Mouse (Mus musculus) heart, embryonic 10.5 days (tissue): ENCODE results near the gene Gm597. TPM values are rescaled to one million over a fixed set of nuclear protein-coding genes. Genes with fewer than 3 reads are reported as not detected.

Source experiments
- DNase-seq: peaks from one replicate; pipeline ENCODE4 v3.0.0-alpha.2; 2017; ENCODE audit warnings: low spot score
- H3K27ac ChIP-seq: fragments of 300-500 bp; sonication (generic); 2 replicates; pipeline ENCODE4 v1.5.1; 2016; ENCODE audit warnings: mild to moderate bottlenecking
- H3K27me3 ChIP-seq: fragments of 300-500 bp; sonication (generic); 2 replicates; pipeline ENCODE4 v1.6.1; 2016; ENCODE audit warnings: mild to moderate bottlenecking; ENCODE audit not compliant: poor library complexity, insufficient read depth, severe bottlenecking
- H3K36me3 ChIP-seq: fragments of 300-500 bp; sonication (generic); 2 replicates; pipeline ENCODE4 v1.6.1; 2016; ENCODE audit warnings: mild to moderate bottlenecking, moderate library complexity
- H3K4me1 ChIP-seq: fragments of 300-500 bp; sonication (generic); 2 replicates; pipeline ENCODE4 v1.6.1; 2016; ENCODE audit warnings: mild to moderate bottlenecking
- H3K4me3 ChIP-seq: fragments of 300-500 bp; sonication (generic); 2 replicates; pipeline ENCODE4 v1.5.1; 2016; ENCODE audit warnings: mild to moderate bottlenecking, moderate library complexity
- H3K9me3 ChIP-seq: fragments of 300-500 bp; sonication (generic); 2 replicates; pipeline ENCODE4 v1.6.1; 2016; ENCODE audit warnings: mild to moderate bottlenecking, moderate library complexity
- WGBS: fragments of 180-500 bp; shearing (Covaris S2); methylation state at CpG from one replicate; pipeline ENCODE4 v1.1.7; 2016; 5-methylcytosine and 5-hydroxymethylcytosine counted together
- polyA plus RNA-seq: library from polyadenylated mRNA; unstranded; fragments of >200 nt; fragmentation: Nextera tagmentation; extraction: Ambion mirVana; gene quantifications from 2 replicates; pipeline ENCODE4 v1.2.1, GENCODE M21; 2016

The Gm597 gene
- not detected in 2 replicates for polyA plus RNA-seq

- H3K27me3 ChIP-seq = no peaks in the 10 kb centered on the region
- H3K4me3 ChIP-seq = no peak within 1 kb of the TSS
- no peaks in the 10 kb centered on the region for H3K36me3 ChIP-seq
- no peaks in the 10 kb centered on the region for H3K4me1 ChIP-seq
- DNase-seq = no peak
- no peak within 1 kb of the TSS for H3K27ac ChIP-seq
- no peaks in the 10 kb centered on the region for H3K9me3 ChIP-seq
These were observed at the start of gene Gm597 for GRCm38 (mm10) chr1:28780152-28780551. Gm597 (minus strand) TSS chr1:28780252.

DNA sequence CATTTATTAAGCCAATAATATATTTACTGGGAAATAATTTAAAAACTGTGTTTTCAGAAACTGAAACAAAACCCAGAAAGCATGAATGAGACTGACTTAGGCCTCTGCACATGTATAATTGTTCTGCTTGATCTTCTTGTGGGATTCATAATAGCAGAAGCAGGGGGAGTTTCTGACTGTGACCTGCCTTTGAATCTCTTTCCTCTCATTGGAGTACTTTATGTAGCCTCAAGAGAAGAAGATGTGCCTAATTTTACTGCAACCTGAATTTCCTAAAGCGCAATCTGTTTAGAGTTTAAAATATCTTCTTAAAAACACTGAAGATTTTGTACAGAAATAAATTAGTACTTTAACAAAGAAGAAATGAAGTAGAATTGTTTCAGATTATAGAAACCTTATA is 27.6 kb upstream of the Gm597 start:
- Histone ChIP-seq H3K27ac (no peak overlapping the region), H3K27me3 (no peaks in the 10 kb centered on the region), H3K9me3 (no peaks in the 10 kb centered on the region), H3K36me3 (no peaks in the 10 kb centered on the region), H3K4me3 (no peak overlapping the region), H3K4me1 (no peaks in the 10 kb centered on the region)
- no peak for DNase-seq
- 84% methylated on average over 1 of the region's 1 CpGs for WGBS

DNA sequence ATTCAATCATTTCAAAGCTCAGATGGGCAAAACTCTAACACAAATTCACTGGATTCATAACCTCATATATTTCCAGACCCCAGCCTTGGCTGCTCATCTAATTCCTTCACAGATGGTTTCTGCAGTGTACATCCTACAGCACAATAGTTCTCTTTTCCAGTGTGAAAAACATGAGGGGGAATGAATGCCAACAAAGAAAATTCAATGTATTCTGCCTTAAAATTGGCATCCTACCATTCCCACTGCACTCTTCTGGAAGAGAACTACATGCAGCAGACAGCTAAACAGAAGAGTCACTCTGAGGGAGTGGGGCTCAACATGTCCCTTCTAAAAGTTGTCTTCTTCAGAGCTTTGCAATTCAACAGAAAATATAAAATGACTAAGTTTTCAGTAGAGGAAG is 26.6 kb upstream of the Gm597 start:
- no peaks in the 10 kb centered on the region for H3K4me1 ChIP-seq
- no peaks in the 10 kb centered on the region for H3K27me3 ChIP-seq
- no peaks in the 10 kb centered on the region for H3K36me3 ChIP-seq
- no peak overlapping the region for H3K27ac ChIP-seq
- H3K9me3 ChIP-seq = no peaks in the 10 kb centered on the region
- H3K4me3 ChIP-seq = no peak overlapping the region
- no peak for DNase-seq

DNA sequence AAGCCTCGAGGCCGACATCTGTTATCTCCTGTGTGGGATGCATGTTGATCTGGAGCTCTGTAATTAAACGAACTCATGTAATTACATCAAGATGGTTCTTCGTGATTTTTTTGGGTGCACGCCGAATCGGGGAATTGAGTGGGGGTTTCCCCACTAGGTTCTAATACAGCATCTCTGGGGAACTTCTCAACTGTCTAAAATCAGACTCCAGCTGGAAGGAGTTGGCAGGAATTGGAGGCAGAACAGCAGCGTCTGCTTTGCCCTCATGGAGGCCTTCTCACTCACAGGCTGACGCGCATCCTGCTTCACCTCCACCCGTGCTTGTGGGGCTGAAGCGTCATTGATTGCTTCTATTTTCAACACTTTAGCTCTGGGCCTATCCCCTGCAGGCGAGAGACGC is 20.8 kb upstream of the Gm597 start:
- H3K4me1 ChIP-seq = no peaks in the 10 kb centered on the region
- H3K27me3 ChIP-seq = no peaks in the 10 kb centered on the region
- no peak for DNase-seq
- H3K4me3 ChIP-seq = no peak overlapping the region
- WGBS = 83% methylated on average over 14 of the region's 14 CpGs
- H3K36me3 ChIP-seq = no peaks in the 10 kb centered on the region
- no peaks in the 10 kb centered on the region for H3K9me3 ChIP-seq
- no peak overlapping the region for H3K27ac ChIP-seq
